Mouse (Mus musculus): Measurements from ENCODE around the gene G430095P16Rik. TPM values are rescaled to one million over a fixed set of nuclear protein-coding genes. Genes with fewer than 3 reads are reported as not detected.

Gene G430095P16Rik
- polyA plus RNA-seq, 1 experiment from 2014 or later: 4.8 TPM

DNA sequence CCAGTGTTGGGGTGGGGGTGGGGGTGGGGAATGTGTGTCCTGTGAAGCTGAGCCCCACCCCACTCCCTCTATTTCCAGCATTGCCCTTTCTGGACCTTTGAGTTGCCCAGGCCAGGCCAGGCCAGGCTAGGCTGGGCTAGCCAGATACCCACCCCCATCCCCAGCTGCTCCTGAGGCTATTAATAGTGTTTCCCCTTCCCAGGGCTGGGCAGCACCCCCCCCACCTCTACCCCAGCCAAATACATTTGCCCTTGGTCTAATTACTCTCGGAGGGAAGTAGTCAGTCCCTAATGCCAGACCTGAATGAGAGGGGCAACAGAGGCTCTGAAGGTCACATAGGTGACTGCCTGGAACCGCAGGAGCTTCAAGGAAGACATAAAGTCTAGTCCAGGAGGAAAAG lies 12.8 kb downstream of the G430095P16Rik start:
- H3K9ac ChIP-seq (replicated peaks): no peak overlapping the region
- DNase-seq (no peak), ATAC-seq (no peak)
- H3K4me2 ChIP-seq (ENCODE audit: low read depth, low read length): no peak overlapping the region
- H3K27me3 ChIP-seq (ENCODE audit: insufficient read depth, low read length): no peaks in the 10 kb centered on the region
- TF ChIP-seq EP300 (IDR thresholded peaks at IDR 0.05; ENCODE audit: low read depth) (no peak), CTCF (IDR thresholded peaks at IDR 0.05; ENCODE audit: low read depth) (no peak)
- WGBS (ENCODE audit: insufficient replicate concordance): 69% methylated on average over 2 of the region's 2 CpGs
- no peaks in the 10 kb centered on the region for H3K36me3 ChIP-seq (replicated peaks; ENCODE audit: insufficient read depth, low read length)
- H3K4me1 ChIP-seq (ENCODE audit: insufficient read depth): peaks cover 26% of the 10 kb centered on the region
- H3K27ac ChIP-seq (ENCODE audit: low read depth): no peak overlapping the region
- no peak overlapping the region for H3K4me3 ChIP-seq (ENCODE audit: low read depth, low read length)
- H3K9me3 ChIP-seq (ENCODE audit: low read length): no peaks in the 10 kb centered on the region

- Histone ChIP-seq H3K36me3 (replicated peaks; ENCODE audit: insufficient read depth, low read length) (no peaks in the 10 kb centered on the region), H3K4me2 (ENCODE audit: low read depth, low read length) (no peak overlapping the region), H3K9ac (replicated peaks) (no peak overlapping the region), H3K4me1 (ENCODE audit: insufficient read depth) (peaks cover 18% of the 10 kb centered on the region), H3K9me3 (ENCODE audit: low read length) (no peaks in the 10 kb centered on the region), H3K27ac (ENCODE audit: low read depth) (no peak overlapping the region), H3K27me3 (ENCODE audit: insufficient read depth, low read length) (no peaks in the 10 kb centered on the region), H3K4me3 (ENCODE audit: low read depth, low read length) (no peak overlapping the region)
- no peak for TF ChIP-seq EP300 (IDR thresholded peaks at IDR 0.05; ENCODE audit: low read depth)
- WGBS (ENCODE audit: insufficient replicate concordance): 88% methylated on average over 4 of the region's 4 CpGs
- DNase-seq (no peak), ATAC-seq (no peak)
Observed at GRCm38 (mm10) chr8:84736521-84736920, 13.7 kb downstream of the G430095P16Rik start.

GRCm38 (mm10) chr8:84737608-84738007 lies 14.8 kb downstream of the G430095P16Rik start:
- peak overlapping the region; percentile 58 for H3K4me2 ChIP-seq (ENCODE audit: low read depth, low read length)
- no peaks in the 10 kb centered on the region for H3K27me3 ChIP-seq (ENCODE audit: insufficient read depth, low read length)
- no peaks in the 10 kb centered on the region for H3K36me3 ChIP-seq (replicated peaks; ENCODE audit: insufficient read depth, low read length)
- DNase-seq (peak; percentile 88), ATAC-seq (peak; percentile 82)
- WGBS (ENCODE audit: insufficient replicate concordance): 2% methylated on average over 16 of the region's 16 CpGs
- no peaks in the 10 kb centered on the region for H3K9me3 ChIP-seq (ENCODE audit: low read length)
- H3K9ac ChIP-seq (replicated peaks): 0 out of 2 replicates have a peak overlapping the region, but pooled peaks have one; percentile 33
- H3K4me1 ChIP-seq (ENCODE audit: insufficient read depth): peaks cover 13% of the 10 kb centered on the region
- H3K4me3 ChIP-seq (ENCODE audit: low read depth, low read length): no peak overlapping the region
- H3K27ac ChIP-seq (ENCODE audit: low read depth): no peak overlapping the region
- TF ChIP-seq CTCF (IDR thresholded peaks at IDR 0.05; ENCODE audit: low read depth) (peak; percentile 100), EP300 (IDR thresholded peaks at IDR 0.05; ENCODE audit: low read depth) (no peak)

DNA sequence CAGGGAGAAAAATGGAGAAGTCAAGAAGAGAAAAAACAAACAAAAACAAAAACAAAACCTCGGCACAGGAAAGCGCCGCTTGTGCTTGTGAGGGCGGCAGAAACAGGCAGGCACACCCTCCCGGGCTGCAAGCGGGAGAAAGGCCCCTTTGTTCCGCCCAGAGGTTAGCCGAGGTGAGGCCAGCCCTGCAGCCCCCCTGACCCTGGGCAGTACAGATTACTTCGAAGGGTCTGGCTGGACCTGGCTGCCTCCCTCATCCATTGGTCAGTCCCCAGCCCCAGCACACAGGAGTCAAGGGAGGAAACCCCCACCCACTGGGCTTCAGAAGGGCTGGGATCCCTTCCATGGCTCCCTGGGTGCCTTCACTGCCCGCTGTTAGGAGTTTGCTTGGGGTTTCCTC lies 15.5 kb downstream of the G430095P16Rik start:
- 36% methylated on average over 10 of the region's 10 CpGs for WGBS (ENCODE audit: insufficient replicate concordance)
- Histone ChIP-seq H3K9ac (replicated peaks) (0 out of 2 replicates have a peak overlapping the region, but pooled peaks have one; percentile 33), H3K4me3 (ENCODE audit: low read depth, low read length) (no peak overlapping the region), H3K4me1 (ENCODE audit: insufficient read depth) (peaks cover 18% of the 10 kb centered on the region), H3K27ac (ENCODE audit: low read depth) (no peak overlapping the region), H3K36me3 (replicated peaks; ENCODE audit: insufficient read depth, low read length) (no peaks in the 10 kb centered on the region), H3K9me3 (ENCODE audit: low read length) (no peaks in the 10 kb centered on the region), H3K27me3 (ENCODE audit: insufficient read depth, low read length) (no peaks in the 10 kb centered on the region), H3K4me2 (ENCODE audit: low read depth, low read length) (peak overlapping the region; percentile 58)
- no peak for TF ChIP-seq CTCF (IDR thresholded peaks at IDR 0.05; ENCODE audit: low read depth)
- no peak for TF ChIP-seq EP300 (IDR thresholded peaks at IDR 0.05; ENCODE audit: low read depth)
- no peak for ATAC-seq
- DNase-seq: no peak

DNA sequence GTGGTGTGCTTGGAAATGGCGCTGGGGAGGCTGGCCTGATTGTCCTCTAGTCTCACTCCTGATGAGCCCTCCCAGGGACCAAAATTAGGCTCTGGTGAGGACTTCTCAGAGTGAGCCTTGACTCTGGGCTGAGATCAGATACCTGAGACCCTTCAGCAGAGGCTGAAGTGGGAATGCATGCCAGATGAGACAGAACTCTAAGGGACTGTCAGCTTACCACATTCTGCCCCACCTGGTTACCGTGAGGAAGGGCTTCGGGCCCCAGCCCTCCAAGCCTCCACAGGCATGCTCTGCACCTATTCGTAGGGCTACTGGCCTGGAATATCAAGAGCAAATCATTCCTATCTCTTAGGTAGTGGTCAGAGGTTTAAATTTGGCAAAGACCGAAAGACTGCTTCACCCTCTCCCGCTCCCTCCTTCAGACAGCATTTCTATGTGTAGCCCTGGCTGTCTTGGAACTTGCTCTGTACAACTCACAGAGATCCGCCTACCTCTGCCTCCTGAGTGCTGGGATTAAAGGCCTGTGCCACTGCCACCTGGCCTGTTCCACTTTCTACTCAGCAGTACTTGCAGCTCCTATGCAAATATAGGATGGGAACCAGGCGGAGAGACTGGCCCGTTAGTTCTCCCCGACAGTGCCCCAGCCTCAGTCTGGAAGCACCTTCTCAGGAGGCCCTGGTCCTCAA lies 16.1 kb downstream of the G430095P16Rik start:
- no peak overlapping the region for H3K4me2 ChIP-seq (ENCODE audit: low read depth, low read length)
- no peak overlapping the region for H3K4me3 ChIP-seq (ENCODE audit: low read depth, low read length)
- no peaks in the 10 kb centered on the region for H3K27me3 ChIP-seq (ENCODE audit: insufficient read depth, low read length)
- H3K9me3 ChIP-seq (ENCODE audit: low read length): no peaks in the 10 kb centered on the region
- ATAC-seq: no peak
- H3K9ac ChIP-seq (replicated peaks): no peak overlapping the region
- no peak overlapping the region; the same call in 1 of the 2 replicates for H3K27ac ChIP-seq (ENCODE audit: low read depth)
- no peaks in the 10 kb centered on the region for H3K36me3 ChIP-seq (replicated peaks; ENCODE audit: insufficient read depth, low read length)
- DNase-seq: no peak
- H3K4me1 ChIP-seq (ENCODE audit: insufficient read depth): peaks cover 23% of the 10 kb centered on the region
- WGBS (ENCODE audit: insufficient replicate concordance): 78% methylated on average over 10 of the region's 10 CpGs
- TF ChIP-seq EP300 (IDR thresholded peaks at IDR 0.05; ENCODE audit: low read depth) (no peak), CTCF (IDR thresholded peaks at IDR 0.05; ENCODE audit: low read depth) (no peak)

GRCm38 (mm10) chr8:84739401-84739742 lies 16.6 kb downstream of the G430095P16Rik start:
- DNase-seq: no peak
- Histone ChIP-seq H3K4me1 (ENCODE audit: insufficient read depth) (peaks cover 28% of the 10 kb centered on the region), H3K9me3 (ENCODE audit: low read length) (no peaks in the 10 kb centered on the region), H3K27me3 (ENCODE audit: insufficient read depth, low read length) (no peaks in the 10 kb centered on the region), H3K4me2 (ENCODE audit: low read depth, low read length) (no peak overlapping the region), H3K27ac (ENCODE audit: low read depth) (no peak overlapping the region; the same call in 1 of the 2 replicates), H3K36me3 (replicated peaks; ENCODE audit: insufficient read depth, low read length) (no peaks in the 10 kb centered on the region), H3K9ac (replicated peaks) (no peak overlapping the region), H3K4me3 (ENCODE audit: low read depth, low read length) (no peak overlapping the region)
- TF ChIP-seq CTCF (IDR thresholded peaks at IDR 0.05; ENCODE audit: low read depth) (no peak), EP300 (IDR thresholded peaks at IDR 0.05; ENCODE audit: low read depth) (no peak)
- no peak for ATAC-seq
- 45% methylated on average over 1 of the region's 1 CpGs for WGBS (ENCODE audit: insufficient replicate concordance)

All from liver, postnatal 0 days (tissue).